Mouse (Mus musculus) neural tube, embryonic 11.5 days (tissue): ENCODE measurements around the gene Fbxo7. TPM values are rescaled to one million over a fixed set of nuclear protein-coding genes. Genes with fewer than 3 reads are reported as not detected.

ENCODE experiments used
- ATAC-seq: fragments of 200-750 bp; cut with Nextera tagmentation; 2 replicates; pipeline ENCODE4 v1.8.0; 2017; ENCODE audit warnings: moderate number of reproducible peaks, mild to moderate bottlenecking, moderate TSS enrichment, moderate library complexity; ENCODE audit not compliant: insufficient read depth, low FRiP score, low TSS enrichment
- DNase-seq: peaks from one replicate; pipeline ENCODE4 v3.0.0-alpha.2; 2015; ENCODE audit warnings: low spot score
- H3K27ac ChIP-seq: fragments of 300-500 bp; sonication (generic); 2 replicates; pipeline ENCODE4 v1.5.1; 2014; ENCODE audit warnings: low read depth, mild to moderate bottlenecking, low read length
- H3K27me3 ChIP-seq: fragments of 300-500 bp; sonication (generic); 2 replicates; pipeline ENCODE4 v1.6.1; 2014; ENCODE audit warnings: mild to moderate bottlenecking, low read length, mixed read lengths; ENCODE audit not compliant: control insufficient read depth, insufficient read depth
- H3K36me3 ChIP-seq: fragments of 300-500 bp; sonication (generic); 2 replicates; pipeline ENCODE4 v1.6.1; 2014; ENCODE audit warnings: mild to moderate bottlenecking, low read length, moderate library complexity, mixed read lengths; ENCODE audit not compliant: control insufficient read depth, insufficient read depth
- H3K4me1 ChIP-seq: fragments of 300-500 bp; sonication (generic); 2 replicates; pipeline ENCODE4 v1.6.1; 2014; ENCODE audit warnings: low read length, mixed read lengths; ENCODE audit not compliant: control insufficient read depth, insufficient read depth
- H3K4me2 ChIP-seq: fragments of 300-500 bp; sonication (generic); 2 replicates; pipeline ENCODE4 v1.6.1; 2014; ENCODE audit warnings: low read depth, mild to moderate bottlenecking, moderate library complexity
- H3K4me3 ChIP-seq: fragments of 300-500 bp; sonication (generic); 2 replicates; pipeline ENCODE4 v1.5.1; 2014; ENCODE audit warnings: low read depth, low read length
- H3K9ac ChIP-seq: fragments of 300-500 bp; sonication (generic); 2 replicates; pipeline ENCODE4 v1.6.1; 2014; ENCODE audit warnings: mild to moderate bottlenecking, low read length
- H3K9me3 ChIP-seq: fragments of 300-500 bp; sonication (generic); 2 replicates; pipeline ENCODE4 v1.6.1; 2016; ENCODE audit warnings: low read length; ENCODE audit not compliant: control insufficient read depth
- WGBS: fragments of 180-500 bp; shearing (Covaris S2); extraction: QIAGEN DNeasy Blood & Tissue Kit; methylation state at CpG from one replicate; pipeline ENCODE4 v1.1.7; 2014; 5-methylcytosine and 5-hydroxymethylcytosine counted together
- polyA plus RNA-seq: library from polyadenylated mRNA; unstranded; fragments of >200 nt; fragmentation: Nextera tagmentation; extraction: Ambion mirVana; gene quantifications from 2 replicates; pipeline ENCODE4 v1.2.1, GENCODE M21; 2014

The Fbxo7 gene
- polyA plus RNA-seq, 1 experiment from 2014 or later: 22.9 TPM

DNA sequence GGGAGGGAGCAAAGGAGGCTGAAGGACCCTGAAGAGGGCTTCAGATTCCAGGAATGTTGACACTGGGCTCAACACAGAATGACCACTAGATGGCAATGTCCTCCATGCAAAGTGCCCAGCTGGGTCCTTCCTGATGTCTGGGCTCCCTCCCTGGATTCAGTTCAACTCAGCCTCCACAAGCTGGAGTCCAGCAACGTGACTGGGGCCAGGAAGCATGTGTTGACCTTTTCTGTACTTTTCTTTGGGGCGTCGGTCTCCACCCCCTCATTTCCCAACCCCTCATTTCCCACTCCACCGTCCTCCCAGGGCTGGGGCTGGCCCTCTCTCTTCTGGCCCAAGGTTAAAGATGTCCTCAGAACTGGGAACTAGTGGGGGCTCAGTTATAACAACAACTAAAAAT lies 43.2 kb downstream of the Fbxo7 start:
- no peak overlapping the region for H3K4me3 ChIP-seq
- H3K9ac ChIP-seq: no peak overlapping the region
- H3K9me3 ChIP-seq: no peaks in the 10 kb centered on the region
- ATAC-seq (peak; percentile 74; the same call in 1 of the 2 replicates), DNase-seq (peak; percentile 79)
- H3K36me3 ChIP-seq: no peaks in the 10 kb centered on the region
- no peak overlapping the region for H3K27ac ChIP-seq
- 4% methylated on average over 4 of the region's 4 CpGs for WGBS
- H3K4me1 ChIP-seq: no peaks in the 10 kb centered on the region
- no peaks in the 10 kb centered on the region for H3K27me3 ChIP-seq
- no peak overlapping the region for H3K4me2 ChIP-seq

DNA sequence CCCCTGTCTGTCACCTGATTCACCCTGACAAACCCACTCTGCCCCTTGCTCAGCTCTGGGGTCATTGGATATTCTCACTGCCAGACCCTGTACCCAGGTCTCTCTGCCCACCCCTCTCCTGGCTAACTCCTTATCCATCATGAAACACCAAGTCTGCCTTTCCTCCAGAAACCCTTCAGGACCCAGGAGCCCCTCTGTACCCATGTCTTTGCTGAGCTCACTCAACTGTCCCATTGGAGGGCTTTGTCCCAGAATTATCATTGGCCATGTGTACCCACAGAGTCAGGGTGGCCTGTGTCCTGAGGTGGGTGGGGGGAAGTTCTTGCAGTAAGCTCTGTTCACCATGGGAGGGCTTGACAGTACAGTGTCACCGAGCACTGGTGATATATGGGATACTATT lies 43.9 kb downstream of the Fbxo7 start:
- no peaks in the 10 kb centered on the region for H3K36me3 ChIP-seq
- H3K4me1 ChIP-seq: no peaks in the 10 kb centered on the region
- H3K4me2 ChIP-seq: no peak overlapping the region
- 78% methylated on average over 1 of the region's 1 CpGs for WGBS
- no peak overlapping the region for H3K27ac ChIP-seq
- no peak overlapping the region for H3K4me3 ChIP-seq
- no peaks in the 10 kb centered on the region for H3K9me3 ChIP-seq
- ATAC-seq (no peak), DNase-seq (no peak)
- no peaks in the 10 kb centered on the region for H3K27me3 ChIP-seq
- no peak overlapping the region for H3K9ac ChIP-seq

DNA sequence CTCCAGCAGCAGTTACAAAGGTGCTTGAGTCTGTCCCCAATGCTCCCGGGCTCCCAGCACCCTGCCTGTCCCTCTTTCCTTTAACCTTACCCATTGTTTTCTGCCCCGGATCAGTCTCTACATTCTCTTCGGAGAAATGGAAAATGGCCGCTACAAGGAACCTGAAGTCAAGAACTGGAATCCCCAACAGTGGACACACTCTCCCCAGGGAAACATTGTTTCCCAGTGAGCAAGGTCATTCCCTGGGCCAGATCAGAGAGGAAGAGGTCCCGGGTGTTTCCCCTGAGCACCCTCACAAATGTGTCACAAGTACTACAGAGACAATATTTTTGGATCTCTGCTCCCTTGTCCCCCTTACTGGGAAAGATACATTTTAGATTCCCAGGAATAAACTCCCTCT lies 44.9 kb downstream of the Fbxo7 start:
- H3K27ac ChIP-seq: no peak overlapping the region
- H3K27me3 ChIP-seq: no peaks in the 10 kb centered on the region
- H3K9me3 ChIP-seq: no peaks in the 10 kb centered on the region
- ATAC-seq (no peak), DNase-seq (no peak)
- no peak overlapping the region for H3K4me3 ChIP-seq
- no peak overlapping the region for H3K9ac ChIP-seq
- 78% methylated on average over 5 of the region's 5 CpGs for WGBS
- H3K4me2 ChIP-seq: no peak overlapping the region
- H3K4me1 ChIP-seq: no peaks in the 10 kb centered on the region
- H3K36me3 ChIP-seq: no peaks in the 10 kb centered on the region

DNA sequence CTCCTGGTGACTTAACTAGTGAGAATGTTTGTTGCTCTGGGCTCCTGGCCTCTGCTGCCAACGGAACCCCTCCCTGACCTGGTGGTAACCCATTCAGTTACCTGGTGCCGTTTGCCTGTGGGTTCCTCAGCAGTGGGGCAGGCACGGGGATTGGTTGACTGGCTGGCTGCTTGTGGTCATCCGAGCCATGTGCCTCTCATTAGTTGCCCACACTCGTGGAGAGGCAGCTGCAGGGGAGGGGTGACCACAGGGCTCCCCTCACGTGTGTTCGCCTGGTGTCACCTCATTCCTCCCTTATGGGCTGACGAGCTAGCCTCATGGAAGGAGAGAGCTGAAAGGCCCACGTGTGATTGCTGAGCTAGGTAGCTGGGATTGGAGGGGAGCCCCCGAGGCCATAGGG lies 46.1 kb downstream of the Fbxo7 start:
- Histone ChIP-seq H3K4me2 (no peak overlapping the region), H3K36me3 (no peaks in the 10 kb centered on the region), H3K4me1 (no peaks in the 10 kb centered on the region), H3K9ac (no peak overlapping the region), H3K9me3 (no peaks in the 10 kb centered on the region), H3K27me3 (no peaks in the 10 kb centered on the region), H3K4me3 (no peak overlapping the region), H3K27ac (no peak overlapping the region)
- WGBS: 75% methylated on average over 10 of the region's 10 CpGs
- no peak for ATAC-seq
- no peak for DNase-seq

DNA sequence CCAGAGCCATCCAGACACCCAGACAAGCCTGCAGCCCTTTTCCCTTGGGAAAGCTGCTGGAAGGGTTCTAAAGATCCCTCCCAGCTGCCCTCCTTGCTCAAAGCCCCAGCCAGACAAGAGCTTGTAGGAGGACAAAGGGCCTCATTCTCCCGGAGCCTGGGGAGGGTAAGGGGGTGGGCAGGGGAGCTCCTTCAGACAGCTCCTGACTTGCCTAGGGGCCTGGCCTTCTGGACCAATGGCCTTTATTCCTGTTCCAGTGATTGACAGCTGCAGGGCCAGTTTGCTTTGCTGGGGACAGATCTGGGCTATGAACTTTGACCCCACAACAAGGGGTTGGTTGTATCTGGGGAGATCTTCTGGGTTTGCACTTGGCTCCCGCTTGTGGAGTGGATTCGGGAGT lies 47.6 kb downstream of the Fbxo7 start:
- no peaks in the 10 kb centered on the region for H3K4me1 ChIP-seq
- H3K27ac ChIP-seq: no peak overlapping the region
- DNase-seq: peak; percentile 43
- no peak for ATAC-seq
- no peaks in the 10 kb centered on the region for H3K27me3 ChIP-seq
- H3K9ac ChIP-seq: no peak overlapping the region
- no peak overlapping the region for H3K4me3 ChIP-seq
- 46% methylated on average over 3 of the region's 3 CpGs for WGBS
- H3K9me3 ChIP-seq: no peaks in the 10 kb centered on the region
- H3K4me2 ChIP-seq: no peak overlapping the region
- no peaks in the 10 kb centered on the region for H3K36me3 ChIP-seq

- ATAC-seq (no peak), DNase-seq (no peak)
- no peaks in the 10 kb centered on the region for H3K9me3 ChIP-seq
- WGBS: 83% methylated on average over 3 of the region's 3 CpGs
- H3K4me2 ChIP-seq: no peak overlapping the region
- H3K27me3 ChIP-seq: no peaks in the 10 kb centered on the region
- H3K27ac ChIP-seq: no peak overlapping the region
- H3K9ac ChIP-seq: no peak overlapping the region
- H3K4me1 ChIP-seq: no peaks in the 10 kb centered on the region
- H3K36me3 ChIP-seq: no peaks in the 10 kb centered on the region
- H3K4me3 ChIP-seq: no peak overlapping the region
Observed at GRCm38 (mm10) chr10:86070751-86071150, 49.0 kb downstream of the Fbxo7 start.

- 85% methylated on average over 4 of the region's 4 CpGs for WGBS
- no peaks in the 10 kb centered on the region for H3K27me3 ChIP-seq
- DNase-seq (no peak), ATAC-seq (no peak)
- no peak overlapping the region for H3K4me3 ChIP-seq
- no peak overlapping the region for H3K9ac ChIP-seq
- H3K9me3 ChIP-seq: no peaks in the 10 kb centered on the region
- no peak overlapping the region for H3K4me2 ChIP-seq
- no peak overlapping the region for H3K27ac ChIP-seq
- no peaks in the 10 kb centered on the region for H3K4me1 ChIP-seq
- no peaks in the 10 kb centered on the region for H3K36me3 ChIP-seq
Observed at GRCm38 (mm10) chr10:86074134-86074533, 52.4 kb downstream of the Fbxo7 start.

- no peak for DNase-seq
- Histone ChIP-seq H3K9ac (no peak overlapping the region), H3K9me3 (no peaks in the 10 kb centered on the region), H3K27me3 (no peaks in the 10 kb centered on the region), H3K4me1 (no peaks in the 10 kb centered on the region), H3K4me3 (no peak overlapping the region), H3K27ac (no peak overlapping the region), H3K4me2 (no peak overlapping the region), H3K36me3 (no peaks in the 10 kb centered on the region)
- ATAC-seq: no peak
- WGBS: 89% methylated on average over 9 of the region's 9 CpGs
Observed at GRCm38 (mm10) chr10:86074971-86075711, 53.4 kb downstream of the Fbxo7 start.

- ATAC-seq: no peak
- WGBS: 78% methylated on average over 2 of the region's 2 CpGs
- H3K4me2 ChIP-seq: no peak overlapping the region
- no peaks in the 10 kb centered on the region for H3K9me3 ChIP-seq
- no peak overlapping the region for H3K9ac ChIP-seq
- H3K36me3 ChIP-seq: no peaks in the 10 kb centered on the region
- H3K4me1 ChIP-seq: no peaks in the 10 kb centered on the region
- H3K27me3 ChIP-seq: no peaks in the 10 kb centered on the region
- no peak overlapping the region for H3K27ac ChIP-seq
- no peak for DNase-seq
- no peak overlapping the region for H3K4me3 ChIP-seq
Observed at GRCm38 (mm10) chr10:86077272-86077671, 55.5 kb downstream of the Fbxo7 start.
